In the genomic region with DNA sequence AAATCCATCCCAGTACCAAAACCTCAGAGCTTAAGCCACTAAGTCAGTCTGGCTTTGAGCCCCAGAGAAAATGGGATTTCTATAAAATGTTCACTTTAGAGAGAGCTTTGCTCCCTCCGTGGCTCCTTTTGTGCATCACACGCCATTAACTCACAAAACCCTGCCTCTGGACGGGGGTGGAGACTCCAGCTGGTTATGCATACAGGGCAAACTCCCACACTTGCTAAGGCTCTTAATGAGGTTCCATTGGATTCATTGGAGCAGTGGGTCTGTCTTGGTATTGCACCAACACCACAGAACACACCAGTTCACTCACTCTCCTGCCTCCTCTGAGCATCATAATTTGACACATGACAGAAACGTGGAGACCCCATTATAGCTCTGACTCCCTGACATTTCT, we compare ENCODE assay signal across 21 mouse cellular contexts.
DNase-seq lines count a peak whose midpoint lies in the region; ATAC-seq lines count a peak whose summit lies in the region.
"Had no signal": no experiment of that assay in that cellular context is flagged by ENCODE, and none has a peak within 500 bp of the region (broad histone marks: within the 10 kb centered on the region; RNA-seq: fewer than 3 reads in every experiment).

No protein-coding gene starts in this region.

- ATAC-seq in limb, embryonic 13.5 days (ENCODE audit: low FRiP score, low read depth) = peak; percentile 51; the same call in 1 of the 2 replicates
- no peak for ATAC-seq in neural tube, embryonic 15.5 days (ENCODE audit: low FRiP score)
- ATAC-seq: activated CD4-positive, CD25-positive, alpha-beta regulatory T cell, adult 4 months; forebrain, embryonic 13.5 days; forebrain, embryonic 15.5 days; forebrain, postnatal 0 days had no signal

- H3K9me3 ChIP-seq in limb, embryonic 13.5 days = peaks cover 3% of the 10 kb centered on the region; the same call in 1 of the 2 replicates
- H3K9me3 ChIP-seq in limb, embryonic 10.5 days (replicated peaks) = no peaks in the 10 kb centered on the region
- no peaks in the 10 kb centered on the region for H3K9me3 ChIP-seq in neural tube, embryonic 15.5 days (replicated peaks)
- H3K9me3 ChIP-seq: embryonic facial prominence, embryonic 10.5 days; embryonic facial prominence, embryonic 12.5 days; forebrain, embryonic 15.5 days had no signal

- no peak overlapping the region for H3K4me3 ChIP-seq in limb, embryonic 13.5 days
- no peak overlapping the region for H3K4me3 ChIP-seq in limb, embryonic 10.5 days
- no peak overlapping the region for H3K4me3 ChIP-seq in neural tube, embryonic 15.5 days (replicated peaks)
- H3K4me3 ChIP-seq: embryonic facial prominence, embryonic 10.5 days; embryonic facial prominence, embryonic 12.5 days; forebrain, embryonic 13.5 days; forebrain, embryonic 15.5 days had no signal

- 36% methylated on average over 4 of the region's 4 CpGs for WGBS in limb, embryonic 13.5 days
- WGBS in limb, embryonic 10.5 days = 79% methylated on average over 4 of the region's 4 CpGs
- WGBS in neural tube, embryonic 15.5 days = 32% methylated on average over 4 of the region's 4 CpGs

- peaks cover 4% of the 10 kb centered on the region; the same call in 1 of the 2 replicates for H3K27me3 ChIP-seq in limb, embryonic 13.5 days
- H3K27me3 ChIP-seq in limb, embryonic 10.5 days (ENCODE audit: low read depth, poor library complexity, severe bottlenecking) = no peaks in the 10 kb centered on the region
- H3K27me3 ChIP-seq in neural tube, embryonic 15.5 days (replicated peaks) = no peaks in the 10 kb centered on the region; the same call in 1 of the 2 replicates
- H3K27me3 ChIP-seq: embryonic facial prominence, embryonic 12.5 days; forebrain, embryonic 15.5 days had no signal

- H3K27ac ChIP-seq in limb, embryonic 13.5 days = no peak overlapping the region
- H3K27ac ChIP-seq in limb, embryonic 10.5 days = no peak overlapping the region
- H3K27ac ChIP-seq in neural tube, embryonic 15.5 days (replicated peaks) = no peak overlapping the region
- H3K27ac ChIP-seq: embryonic facial prominence, embryonic 10.5 days; embryonic facial prominence, embryonic 12.5 days; forebrain, embryonic 13.5 days; forebrain, embryonic 15.5 days had no signal

- no peak for DNase-seq in limb, embryonic 10.5 days (ENCODE audit: low spot score)
- peak; percentile 7 for DNase-seq in neural tube, embryonic 10.5 days (ENCODE audit: extremely low spot score, low spot score)
- peak; percentile 26 for DNase-seq in brain, adult 2 months (ENCODE audit: low read depth, low spot score)
- DNase-seq in adipocyte (ENCODE audit: low spot score) = no peak
- DNase-seq in gastrocnemius, adult 8-10 months (ENCODE audit: low spot score in 2 of 2) = no peak
- DNase-seq: adrenal gland, adult 2 months; adrenal gland, postnatal 10 days; adrenal gland, postnatal 25 days; cerebellum, adult 11-12 months; cerebellum, adult 2 months; cerebellum, adult 9-10 months; cerebellum, postnatal 10 days; cerebellum, postnatal 25 days; forebrain, postnatal 0 days had no signal

- H3K36me3 ChIP-seq in limb, embryonic 13.5 days = no peaks in the 10 kb centered on the region
- peaks cover 2% of the 10 kb centered on the region; the same call in 1 of the 2 replicates for H3K36me3 ChIP-seq in limb, embryonic 10.5 days
- no peaks in the 10 kb centered on the region for H3K36me3 ChIP-seq in neural tube, embryonic 15.5 days
- H3K36me3 ChIP-seq: embryonic facial prominence, embryonic 10.5 days; embryonic facial prominence, embryonic 12.5 days; forebrain, embryonic 15.5 days had no signal

- H3K4me1 ChIP-seq in limb, embryonic 13.5 days = peaks cover 6% of the 10 kb centered on the region; the same call in 1 of the 2 replicates
- H3K4me1 ChIP-seq in limb, embryonic 10.5 days = peaks cover 17% of the 10 kb centered on the region
- H3K4me1 ChIP-seq in neural tube, embryonic 15.5 days = 0 out of 2 replicates have a peak, but pooled peaks cover 2% of the 10 kb centered on the region
- H3K4me1 ChIP-seq: embryonic facial prominence, embryonic 12.5 days; forebrain, embryonic 13.5 days; forebrain, embryonic 15.5 days had no signal

- H3K4me2 ChIP-seq in limb, embryonic 13.5 days (replicated peaks) = no peak overlapping the region
- no peak overlapping the region for H3K4me2 ChIP-seq in neural tube, embryonic 15.5 days
- H3K4me2 ChIP-seq: embryonic facial prominence, embryonic 12.5 days; forebrain, embryonic 13.5 days; forebrain, embryonic 15.5 days had no signal

- H3K9ac ChIP-seq in limb, embryonic 13.5 days = no peak overlapping the region
- no peak overlapping the region for H3K9ac ChIP-seq in neural tube, embryonic 15.5 days (replicated peaks)
- H3K9ac ChIP-seq: embryonic facial prominence, embryonic 12.5 days; forebrain, embryonic 13.5 days; forebrain, embryonic 15.5 days; forebrain, postnatal 0 days had no signal

Comparison
In these comparisons a context has a peak if more than half of its experiments do, and no peak if none do; other contexts are left out.
1. DNase-seq: peak in neural tube, embryonic 10.5 days (single experiment) and brain, adult 2 months (single experiment); none in limb, embryonic 10.5 days (single experiment), adipocyte (single experiment) and gastrocnemius, adult 8-10 months (0 of 2).